Mouse (Mus musculus): Measurements from ENCODE around the gene Ccdc33. TPM values are rescaled to one million over a fixed set of nuclear protein-coding genes. Genes with fewer than 3 reads are reported as not detected.

Ccdc33 gene
- total RNA-seq, 1 experiment from 2014 or later, result not detected

DNA sequence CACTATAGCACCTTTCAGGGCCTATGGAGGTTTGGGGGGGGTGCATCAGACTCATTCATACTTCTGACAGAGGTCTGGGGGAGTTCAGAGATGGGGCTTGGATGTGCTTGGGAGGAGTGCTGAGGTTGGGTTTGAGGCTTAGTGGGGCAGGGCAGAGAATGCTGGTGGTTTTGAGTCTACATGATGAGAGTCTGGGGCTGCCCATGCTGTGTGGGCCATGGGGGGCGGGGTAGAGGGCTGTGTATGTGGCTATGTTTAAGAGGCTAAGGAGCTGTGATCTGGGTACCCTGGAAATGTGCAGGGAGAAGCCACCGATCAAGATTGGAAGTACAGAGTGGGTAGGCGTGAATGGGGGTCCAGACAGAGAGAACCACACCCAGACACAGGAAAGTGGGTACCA is 126.6 kb downstream of the Ccdc33 start:
- ATAC-seq (replicated peaks; ENCODE audit: low read depth, poor library complexity, severe bottlenecking), result no peak

DNA sequence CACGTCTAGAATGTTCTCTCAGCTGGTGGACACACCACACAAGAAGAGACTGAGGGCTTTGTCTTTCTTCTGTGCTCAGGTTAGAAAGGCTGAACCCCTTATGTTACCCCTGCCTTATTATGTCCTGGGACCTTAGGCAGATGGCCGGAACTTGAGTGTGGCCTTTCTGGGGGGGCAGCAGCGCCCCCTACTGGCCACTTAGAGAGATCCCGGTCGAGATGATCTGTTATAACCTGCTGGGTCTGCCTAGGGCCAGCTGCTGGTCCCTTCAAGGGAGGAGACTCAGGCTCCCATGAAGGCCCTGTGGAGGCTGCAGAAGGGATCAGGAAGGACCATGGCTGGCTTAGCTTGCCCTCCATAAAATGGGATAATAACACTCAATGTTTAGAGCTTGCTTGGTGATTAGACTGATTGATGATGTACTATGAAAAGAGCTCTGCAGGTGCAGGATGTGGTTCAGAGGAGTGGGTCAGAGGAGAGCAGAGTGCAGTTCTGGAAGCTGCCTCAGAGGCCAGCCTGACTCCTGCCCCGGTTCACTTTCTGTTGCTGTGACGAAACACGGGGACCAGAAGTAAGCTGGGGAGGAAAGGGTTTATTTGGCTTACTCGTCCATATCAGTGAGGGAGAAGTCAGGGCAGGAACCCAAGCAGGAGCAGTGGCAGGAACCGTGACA is 128.0 kb downstream of the Ccdc33 start:
- ATAC-seq (replicated peaks; ENCODE audit: low read depth, poor library complexity, severe bottlenecking), result peak; percentile 50; the same call in 1 of the 2 replicates

DNA sequence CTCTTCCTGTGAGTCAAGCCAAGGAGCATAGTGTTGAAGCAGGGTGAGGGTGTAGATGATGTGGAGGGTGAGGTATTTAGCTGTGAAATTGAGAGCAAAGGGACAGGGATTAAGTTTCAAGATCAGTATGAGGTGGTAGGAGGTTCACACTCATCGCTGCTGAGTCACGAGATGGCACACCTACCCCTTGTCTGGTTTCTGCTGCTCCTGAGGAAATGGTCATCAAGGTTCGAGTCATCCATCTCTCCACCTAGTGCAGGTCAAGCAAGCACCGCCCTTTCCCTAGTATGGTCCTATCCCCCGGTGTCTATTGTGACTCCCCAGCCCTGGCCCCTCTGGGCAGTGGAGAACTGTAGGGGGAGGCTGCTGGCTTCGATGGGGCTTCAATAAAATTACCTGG is 129.3 kb downstream of the Ccdc33 start:
- no peak for ATAC-seq (replicated peaks; ENCODE audit: low read depth, poor library complexity, severe bottlenecking)

DNA sequence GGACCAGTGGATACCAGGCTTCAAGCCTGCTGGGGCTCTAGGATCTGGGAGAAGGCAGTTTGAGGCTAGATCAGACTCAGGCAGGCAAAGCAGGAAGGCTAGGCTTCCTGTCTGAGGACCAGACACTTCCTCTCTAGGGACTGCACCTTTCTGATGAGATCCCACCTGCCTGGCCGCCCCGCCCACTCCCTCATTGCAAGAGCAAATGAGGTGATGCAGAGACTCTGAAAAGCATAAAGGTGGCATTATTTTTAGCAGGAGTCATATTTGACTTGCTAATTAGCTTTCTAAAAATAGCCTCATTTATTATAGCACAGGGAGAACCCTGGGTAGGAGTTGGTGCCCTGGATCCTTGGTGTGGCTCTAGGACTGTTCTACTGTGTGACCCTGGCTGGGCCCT is 130.5 kb downstream of the Ccdc33 start:
- no peak for ATAC-seq (replicated peaks; ENCODE audit: low read depth, poor library complexity, severe bottlenecking)

DNA sequence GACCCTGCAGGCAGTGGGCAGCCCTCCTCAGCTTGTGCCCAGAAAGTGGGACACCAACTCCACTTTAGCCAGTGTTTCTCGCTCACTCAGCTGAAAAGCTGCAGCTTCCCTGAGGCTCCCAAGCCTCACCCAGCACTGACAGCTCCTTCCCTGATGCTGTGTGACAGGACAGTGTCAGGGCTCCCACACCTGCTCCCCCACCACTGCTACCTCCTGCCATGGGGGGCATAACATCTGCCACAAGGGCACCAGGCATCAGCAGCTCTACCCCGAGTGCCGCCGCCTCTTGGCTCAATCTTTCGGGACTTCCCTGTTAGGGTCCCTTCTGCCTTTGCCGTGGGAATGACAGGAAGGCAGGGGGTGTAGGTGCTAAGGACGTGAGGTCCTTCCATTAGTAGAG is 132.3 kb downstream of the Ccdc33 start:
- ATAC-seq (replicated peaks; ENCODE audit: low read depth, poor library complexity, severe bottlenecking), result no peak

DNA sequence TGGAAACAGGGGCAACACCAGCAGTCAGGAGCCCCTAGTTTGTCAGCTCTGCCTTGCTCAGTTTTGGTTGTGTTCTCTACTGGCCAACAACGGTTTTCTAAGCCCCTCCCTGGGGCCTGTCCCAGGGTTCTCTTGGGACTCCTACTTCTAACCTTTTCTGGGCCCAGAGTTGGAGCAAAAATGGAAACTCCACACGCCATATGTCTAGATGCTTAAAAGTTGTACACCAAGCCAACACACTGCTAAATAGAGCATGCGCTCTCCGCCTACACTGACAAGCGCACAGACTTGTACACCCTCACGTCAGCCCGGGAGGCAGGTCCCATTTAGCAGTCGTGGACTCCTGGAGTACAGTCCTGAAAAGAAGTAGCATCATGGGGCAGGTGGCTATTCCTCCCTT is 133.3 kb downstream of the Ccdc33 start:
- ATAC-seq (replicated peaks; ENCODE audit: low read depth, poor library complexity, severe bottlenecking), result no peak

DNA sequence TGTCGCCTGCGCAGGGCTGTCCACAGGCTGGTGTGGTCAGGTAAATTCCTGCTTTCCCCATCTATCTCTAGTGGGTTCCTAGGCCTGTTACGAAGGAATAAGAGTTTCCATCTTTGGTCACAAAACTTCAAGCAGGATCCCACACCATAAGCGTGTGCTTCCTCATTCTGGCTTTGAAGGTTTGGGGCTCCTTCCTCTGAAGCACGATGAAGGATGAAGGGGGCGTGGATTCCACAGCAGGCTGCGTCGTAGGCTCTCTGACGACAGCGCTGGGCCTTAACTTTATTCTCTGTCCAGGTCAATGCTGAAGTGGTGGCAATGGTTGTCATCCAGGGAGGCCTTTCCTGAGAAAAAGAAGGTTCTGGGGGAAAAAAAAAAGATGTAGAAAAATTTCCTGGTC is 138.1 kb downstream of the Ccdc33 start:
- peak; percentile 92 for ATAC-seq (replicated peaks; ENCODE audit: low read depth, poor library complexity, severe bottlenecking)

DNA sequence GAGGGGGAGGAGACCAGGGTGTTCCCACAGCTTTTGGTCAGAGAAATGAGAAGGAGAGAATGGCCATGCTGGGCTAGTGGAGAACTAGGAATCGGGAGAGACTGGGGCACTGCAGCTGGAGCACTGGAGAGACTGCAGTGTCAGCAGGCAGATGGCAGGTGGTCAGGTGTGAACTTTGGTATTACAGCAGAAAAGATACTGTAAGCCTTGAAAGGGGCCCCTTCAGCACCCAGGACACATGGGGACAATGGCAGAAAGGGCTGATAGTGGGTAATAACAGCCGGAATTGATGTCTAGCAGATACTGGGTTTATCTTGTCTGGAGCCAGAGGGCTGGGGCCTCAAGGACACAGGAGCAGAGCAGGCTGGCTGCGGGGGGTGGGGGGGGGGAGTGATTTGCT is 139.8 kb downstream of the Ccdc33 start:
- no peak for ATAC-seq (replicated peaks; ENCODE audit: low read depth, poor library complexity, severe bottlenecking)

Other genes starting within 250 kb of the Ccdc33 start
- 11.9 and 25.7 TPM in 2 replicates for gene Ubl7, start 207.8 kb downstream of the Ccdc33 start, total RNA-seq (2017)
- gene Sema7a, start 178.7 kb downstream of the Ccdc33 start, total RNA-seq (2017), result 0.44 and 0.55 TPM in 2 replicates
- gene Cyp11a1, start 112.4 kb downstream of the Ccdc33 start, total RNA-seq (2017), result not detected in 2 replicates
- gene Stra6, start 55.0 kb downstream of the Ccdc33 start, total RNA-seq (2017), result not detected in 2 replicates
- 1.4 TPM in 1 of 2 replicates, not detected in the other for gene Islr, start 85.5 kb upstream of the Ccdc33 start, total RNA-seq (2017)
- not detected in 2 replicates for gene Islr2, start 85.5 kb upstream of the Ccdc33 start, total RNA-seq (2017)
- 25.7 and 33.8 TPM in 2 replicates for gene Pml, start 131.0 kb upstream of the Ccdc33 start, total RNA-seq (2017)
- 3.9 and 9.0 TPM in 2 replicates for gene Stoml1, start 134.3 kb upstream of the Ccdc33 start, total RNA-seq (2017)
- gene Loxl1, start 194.4 kb upstream of the Ccdc33 start, total RNA-seq (2017), result not detected in 2 replicates

All from common myeloid progenitor, adult 5-6 weeks (primary cell).